Mouse (Mus musculus) frontal cortex, postnatal 10 days (tissue): ENCODE measurements around the gene Gapdhs.
"Not testable (repeated sequence)": the region's sequence is repeated elsewhere in the genome, so short reads cannot be mapped to it uniquely, and the experiment has no call there.

Source experiments
- DNase-seq, 2 experiments: peaks; one replicate each; pipeline ENCODE4 v3.0.0; 2022; ENCODE audit warnings: low spot score in 2 of 2, mixed read lengths in 1 of 2

The Gapdhs gene

DNA sequence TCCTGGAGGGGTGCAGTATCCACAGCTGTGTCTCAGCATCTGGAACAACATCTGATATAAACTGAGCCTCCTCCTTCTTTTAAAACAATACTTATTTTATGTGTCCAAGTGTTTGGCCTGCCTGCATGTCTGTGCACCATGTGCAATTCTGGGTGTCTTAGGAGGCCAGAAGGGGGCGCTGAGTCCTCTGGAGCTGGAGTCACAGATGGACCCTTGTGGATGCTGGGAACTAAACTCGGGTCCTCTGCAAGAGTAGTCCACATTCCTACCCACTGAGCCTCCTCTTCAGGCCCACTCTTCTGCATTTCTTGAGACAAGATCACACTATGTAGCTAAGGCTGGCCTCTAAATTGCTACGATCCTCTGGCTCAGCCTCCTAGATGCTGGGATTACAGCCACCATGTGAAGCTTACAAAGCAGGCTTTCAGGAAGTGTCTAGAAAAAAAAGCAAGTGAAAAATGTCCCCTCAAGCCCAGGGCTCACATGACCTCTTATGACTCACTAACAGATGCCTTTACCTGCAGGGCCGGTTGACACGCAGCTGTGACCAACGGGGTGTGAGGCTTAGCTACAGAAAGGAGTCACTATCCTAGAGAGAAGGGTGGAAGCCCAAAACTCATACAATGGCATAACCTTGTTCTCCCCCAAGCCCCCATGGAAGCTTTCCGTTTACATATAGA lies 4.2 kb upstream of the Gapdhs start:
- DNase-seq: no peak

DNA sequence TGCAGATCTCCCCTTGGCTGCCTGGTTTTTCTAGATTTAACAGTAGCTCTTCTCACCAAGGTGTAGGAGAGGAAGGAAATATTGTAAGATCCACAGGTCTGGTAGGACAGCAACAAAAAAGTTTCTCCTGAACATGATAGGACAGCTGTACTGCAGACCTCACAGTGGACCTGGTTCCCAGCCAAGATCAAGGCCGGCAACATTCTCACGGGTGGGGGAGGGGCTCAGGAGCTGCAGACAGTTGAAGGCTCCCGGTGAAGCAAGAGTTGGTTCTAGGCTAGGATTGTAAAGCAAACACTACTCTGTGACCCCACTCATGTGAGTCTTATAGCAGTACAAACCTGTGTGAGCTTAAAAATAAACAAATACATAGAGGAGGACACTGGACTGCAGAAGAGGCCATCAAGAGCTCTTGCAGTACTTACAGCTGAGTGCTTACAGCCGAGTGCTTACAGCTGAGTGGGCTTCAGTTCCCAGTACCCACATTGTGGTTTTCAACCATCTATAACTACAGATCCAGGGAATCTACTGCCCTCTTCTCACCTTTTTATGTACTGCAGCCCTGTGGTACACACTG lies 629 bp upstream of the Gapdhs start:
- DNase-seq: no peak

DNA sequence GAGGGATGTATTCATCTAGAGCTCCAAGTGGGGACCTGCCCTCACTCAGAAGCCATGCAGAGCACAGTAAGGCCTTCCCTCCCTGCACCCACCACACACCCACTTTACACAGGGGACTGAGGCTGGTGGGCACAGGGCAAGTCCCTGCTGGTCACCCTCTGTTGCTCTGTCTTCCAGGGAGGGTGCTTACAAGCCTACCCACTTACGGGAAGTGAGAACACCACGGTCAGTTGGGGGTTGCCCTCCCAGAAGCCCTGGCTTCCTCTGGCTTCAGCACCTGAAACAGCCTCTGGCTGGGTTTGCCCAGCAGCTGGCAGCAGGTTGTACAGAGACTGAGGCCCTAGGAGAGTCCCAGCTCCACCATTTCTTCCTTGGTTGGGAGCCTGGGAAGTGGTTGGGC lies 911 bp downstream of the Gapdhs start:
- DNase-seq: not testable (repeated sequence)

DNA sequence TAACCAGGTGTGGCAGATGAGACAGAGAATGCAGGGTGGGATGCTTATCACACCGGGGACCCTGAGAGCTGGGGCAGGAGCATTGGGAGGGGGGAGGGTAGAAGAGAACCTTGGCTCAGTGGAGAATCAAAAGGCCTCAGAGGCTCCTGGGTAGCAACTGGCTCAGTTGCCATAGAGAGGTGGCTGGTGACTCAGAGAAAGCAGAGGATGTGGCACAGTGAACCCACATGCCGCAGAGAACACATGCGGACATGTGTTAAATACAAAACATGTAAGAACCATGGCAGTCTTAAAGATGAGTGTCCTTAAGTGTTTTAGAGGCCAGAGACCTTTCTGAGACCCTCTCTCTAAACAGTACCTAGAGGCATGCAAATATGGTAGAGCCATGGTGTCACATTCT lies 7.3 kb downstream of the Gapdhs start:
- no peak for DNase-seq

DNA sequence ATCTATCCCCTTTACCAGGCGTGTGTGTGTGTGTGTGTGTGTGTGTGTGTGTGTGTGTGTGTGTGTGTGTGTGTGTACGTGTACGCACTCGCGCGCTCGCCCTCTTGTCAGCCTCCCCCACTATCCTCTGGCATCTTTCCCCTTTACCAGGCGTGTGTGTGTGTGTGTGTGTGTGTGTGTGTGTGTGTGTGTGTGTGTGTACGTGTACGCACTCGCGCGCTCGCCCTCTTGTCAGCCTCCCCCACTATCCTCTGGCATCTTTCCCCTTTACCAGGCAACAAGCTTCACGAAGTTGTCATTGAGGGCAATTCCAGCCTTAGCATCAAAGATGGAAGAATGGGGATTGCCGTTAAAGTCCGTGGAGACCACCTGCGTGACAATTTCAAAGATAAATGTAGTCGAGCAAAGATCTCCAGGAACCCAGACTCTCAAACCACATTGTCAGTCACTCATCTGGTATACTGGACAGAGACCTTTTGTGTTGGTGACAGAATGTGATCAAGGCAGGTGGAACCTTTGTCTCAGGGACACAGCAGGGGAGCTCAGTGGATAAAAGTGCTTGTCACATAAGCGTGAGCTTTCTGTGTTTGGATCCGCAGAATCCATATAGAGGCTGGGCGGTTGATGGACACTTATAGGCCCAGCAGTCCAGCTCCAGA lies 13.3 kb downstream of the Gapdhs start:
- not testable (repeated sequence) for DNase-seq

DNA sequence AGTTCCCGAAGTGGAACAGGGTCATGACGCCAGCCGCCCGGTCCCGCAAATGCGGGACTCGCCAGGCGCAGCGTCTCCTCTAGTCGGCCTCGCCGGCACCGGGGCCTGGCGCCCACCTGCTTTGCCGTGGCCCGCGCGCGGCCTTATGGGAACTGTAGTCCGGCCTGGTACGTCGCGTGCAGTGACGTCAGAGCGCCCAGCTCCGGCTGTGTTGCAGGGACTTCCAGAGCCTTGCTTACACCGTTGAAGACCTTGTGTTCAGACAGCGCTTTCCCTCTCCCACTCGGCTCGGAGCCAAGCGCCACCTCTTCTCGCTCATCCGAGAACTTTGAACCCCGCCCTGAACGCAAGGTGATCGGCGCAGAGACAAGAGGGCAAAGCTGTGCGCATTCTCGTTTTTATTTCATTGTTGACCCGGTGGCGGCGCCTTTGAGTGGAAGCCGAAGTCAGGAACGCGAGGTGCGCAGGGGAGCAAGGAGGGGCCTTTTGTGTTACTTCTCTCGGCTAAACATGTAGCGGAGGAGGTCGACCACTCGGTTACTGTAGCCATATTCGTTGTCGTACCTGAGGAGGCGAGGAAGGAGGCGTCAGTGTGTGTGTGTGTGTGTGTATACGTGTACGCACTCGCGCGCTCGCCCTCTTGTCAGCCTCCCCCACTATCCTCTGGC lies 14.0 kb downstream of the Gapdhs start, which contains the start of gene Tmem147:
Gene Tmem147 (minus strand): TSS at position 145 of the 668 bp plus-strand sequence.
- DNase-seq: peak; percentile 92 to 95

DNA sequence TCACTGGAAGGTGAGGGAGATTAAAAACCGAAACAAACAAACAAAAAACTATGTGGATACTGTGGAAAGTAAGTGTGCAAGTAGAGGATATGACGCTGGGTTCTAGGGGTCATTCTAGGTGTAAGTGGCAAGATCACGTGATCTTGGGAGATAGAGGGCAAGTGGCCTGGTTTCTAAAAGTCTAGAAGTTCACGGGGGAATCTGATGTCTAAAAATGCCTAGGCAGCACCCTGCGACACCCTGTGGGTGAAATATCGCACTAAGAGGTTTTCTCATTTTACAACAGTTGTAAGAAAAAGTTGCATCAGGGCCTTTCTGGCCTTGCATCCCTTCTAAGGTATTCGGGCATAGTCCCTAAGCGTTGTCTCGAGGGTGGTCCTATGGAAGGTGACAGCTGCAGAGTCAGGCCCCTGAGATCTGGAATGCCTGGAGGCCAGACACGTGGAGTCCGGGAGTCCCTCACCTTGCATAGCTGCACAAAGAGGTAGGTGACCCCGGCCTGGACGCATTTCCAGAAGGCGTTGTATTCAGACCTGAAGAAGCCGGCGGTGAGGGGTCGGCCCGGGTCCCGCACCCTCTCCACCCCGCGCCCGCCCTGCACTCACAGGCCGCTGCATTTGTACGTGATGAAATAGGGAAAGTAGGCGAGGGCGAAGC lies 14.6 kb downstream of the Gapdhs start:
- no peak for DNase-seq

DNA sequence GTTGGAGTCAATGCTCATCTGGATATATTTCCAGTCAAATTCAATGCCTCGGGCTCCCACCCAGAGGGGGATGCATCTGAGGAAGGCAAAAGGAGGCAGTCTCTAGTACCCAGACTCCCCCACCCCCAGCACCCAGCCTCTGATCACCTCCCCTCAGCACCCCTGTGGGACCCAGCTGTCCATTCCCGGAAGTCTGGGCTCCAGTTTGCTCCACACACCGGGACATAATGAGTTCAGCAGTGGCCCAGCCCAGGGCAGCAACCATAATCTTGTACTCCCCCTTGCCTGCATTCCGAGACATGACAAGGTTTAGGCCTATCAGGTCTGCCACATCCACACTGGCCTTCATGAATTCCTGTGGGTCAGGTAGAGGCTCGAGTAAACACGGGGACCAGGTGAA lies 15.3 kb downstream of the Gapdhs start:
- DNase-seq: no peak

DNA sequence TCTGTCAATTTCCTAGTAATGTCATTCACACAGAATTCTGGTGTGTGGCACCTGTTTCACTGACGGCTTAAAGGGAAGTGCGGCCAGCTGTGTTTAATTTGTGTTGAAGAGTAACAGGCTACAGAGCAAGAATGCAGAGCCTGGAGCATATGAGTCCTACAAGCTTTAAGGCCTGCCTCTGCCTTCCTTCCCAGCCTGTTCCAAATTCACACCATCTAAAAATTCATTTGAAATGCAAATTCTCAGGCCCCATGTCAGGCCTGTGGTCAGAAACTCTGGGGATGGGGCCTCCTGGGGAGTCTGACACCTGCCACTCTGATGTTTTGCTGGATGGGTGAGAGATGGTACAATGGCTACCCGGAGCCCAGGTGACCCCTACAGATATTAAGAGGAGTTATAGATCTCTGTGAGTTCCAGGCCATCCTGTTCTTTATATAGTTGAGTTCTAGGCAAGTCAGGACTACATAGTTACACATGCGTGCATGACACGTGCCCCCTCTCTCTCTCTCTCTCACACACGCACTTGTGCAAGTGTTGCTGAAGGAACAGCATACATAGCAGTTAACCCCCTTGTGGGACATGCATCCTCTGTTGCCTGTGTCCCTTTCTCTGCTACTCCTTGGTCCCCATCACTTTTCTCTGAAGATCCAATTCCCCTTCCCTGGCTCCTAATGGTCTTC lies 20.1 kb downstream of the Gapdhs start:
- DNase-seq: no peak

DNA sequence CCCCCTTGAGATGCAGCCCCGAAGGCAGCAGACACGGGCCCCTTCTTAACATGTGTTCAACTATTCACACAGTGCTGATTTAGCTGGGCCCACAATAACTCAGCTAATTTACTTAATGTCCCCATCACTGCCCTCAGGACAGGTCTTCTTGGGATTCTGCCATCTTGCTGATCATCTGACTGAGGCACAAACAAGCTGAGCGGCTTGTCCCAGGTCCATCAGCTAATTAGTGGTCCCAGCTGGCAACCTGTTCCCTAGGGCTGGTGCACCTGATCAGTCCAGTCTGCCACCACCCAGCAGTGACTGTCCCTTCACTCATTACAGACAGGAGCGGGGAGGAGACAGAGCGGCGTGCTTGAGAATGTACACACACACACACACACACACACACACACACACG lies 22.2 kb downstream of the Gapdhs start:
- DNase-seq: no peak

DNA sequence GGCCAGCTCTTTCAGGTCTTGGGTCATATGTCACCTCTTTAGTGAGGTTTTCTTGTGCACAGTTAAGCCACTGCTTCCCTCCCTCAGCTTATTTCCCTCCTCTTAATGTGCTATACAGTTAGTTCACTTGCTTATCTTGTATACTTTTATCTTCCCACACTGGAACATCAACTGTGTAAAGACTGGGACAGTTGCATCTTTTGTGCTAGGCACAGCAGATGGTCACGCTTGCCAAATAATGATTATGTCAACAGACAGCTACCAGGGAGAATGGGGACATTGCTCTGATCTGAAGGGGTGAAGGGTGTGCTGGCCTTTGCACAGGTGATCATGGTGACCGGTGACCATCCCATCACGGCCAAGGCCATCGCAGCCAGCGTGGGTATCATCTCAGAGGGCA lies 23.8 kb downstream of the Gapdhs start:
- DNase-seq: no peak

DNA sequence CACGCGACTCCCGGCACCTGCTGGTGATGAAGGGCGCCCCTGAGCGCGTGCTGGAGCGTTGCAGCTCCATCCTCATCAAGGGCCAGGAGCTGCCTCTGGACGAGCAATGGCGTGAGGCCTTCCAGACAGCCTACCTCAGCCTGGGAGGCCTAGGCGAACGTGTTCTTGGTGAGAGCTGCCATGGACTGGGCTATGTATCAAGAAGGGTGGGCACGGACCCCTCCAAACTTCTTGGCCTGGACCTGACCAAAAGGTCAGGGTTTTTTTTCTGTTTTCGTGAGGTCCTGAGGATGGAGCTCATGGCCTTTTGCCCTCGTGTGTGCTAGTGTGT lies 25.8 kb downstream of the Gapdhs start:
- DNase-seq: no peak

DNA sequence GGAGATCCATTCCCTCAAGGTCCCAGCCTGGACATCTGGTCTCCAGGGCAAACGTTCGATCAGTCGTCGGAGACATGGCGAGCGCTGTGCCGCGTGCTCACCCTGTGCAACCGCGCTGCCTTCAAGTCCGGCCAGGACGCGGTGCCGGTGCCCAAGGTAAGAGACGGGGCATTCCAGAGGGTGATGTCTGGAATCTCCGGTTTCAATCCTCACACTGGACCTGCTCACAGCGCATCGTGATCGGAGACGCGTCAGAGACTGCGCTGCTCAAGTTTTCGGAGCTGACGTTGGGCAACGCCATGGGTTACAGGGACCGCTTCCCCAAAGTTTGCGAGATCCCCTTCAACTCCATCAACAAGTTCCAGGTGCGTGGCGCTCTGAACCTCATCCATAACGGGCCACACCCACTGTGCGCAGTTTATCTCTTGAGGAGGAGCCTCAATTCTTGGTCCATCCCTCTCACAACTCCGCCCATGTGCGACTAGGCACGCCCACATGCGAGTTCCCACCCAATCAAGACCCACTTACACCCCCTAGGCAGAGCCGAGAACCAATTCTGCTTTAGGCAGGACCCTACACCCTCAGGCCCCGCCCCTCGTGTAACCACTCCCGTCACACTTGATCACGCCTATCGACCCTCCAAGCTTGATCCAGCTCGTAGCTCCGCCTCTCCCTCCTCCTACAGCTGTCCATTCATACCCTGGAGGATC lies 26.3 kb downstream of the Gapdhs start:
- peak; percentile 67 to 68 for DNase-seq

DNA sequence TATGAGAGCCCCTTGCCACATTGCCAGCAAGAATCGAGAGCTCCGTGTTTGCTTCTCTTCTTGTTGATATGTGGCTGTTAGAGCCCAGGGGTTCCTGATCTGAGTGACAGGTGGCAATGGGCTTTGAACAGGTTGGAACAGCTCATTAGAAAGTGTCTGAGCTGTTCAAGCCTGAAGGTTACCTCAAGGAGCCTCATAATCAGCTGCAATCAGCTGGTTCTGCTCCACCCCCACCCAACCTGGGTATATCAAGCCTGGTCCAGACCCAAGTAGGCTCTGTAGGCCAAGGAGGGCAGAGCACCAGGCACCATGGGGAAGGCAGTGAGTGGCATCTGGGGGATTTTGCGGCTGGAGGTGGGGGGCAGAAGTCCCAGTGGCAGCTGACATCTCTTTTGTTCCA lies 31.5 kb downstream of the Gapdhs start, which contains the start of gene Atp4a:
Gene Atp4a (plus strand): TSS at position 268 of the 400 bp plus-strand sequence.
- no peak for DNase-seq

DNA sequence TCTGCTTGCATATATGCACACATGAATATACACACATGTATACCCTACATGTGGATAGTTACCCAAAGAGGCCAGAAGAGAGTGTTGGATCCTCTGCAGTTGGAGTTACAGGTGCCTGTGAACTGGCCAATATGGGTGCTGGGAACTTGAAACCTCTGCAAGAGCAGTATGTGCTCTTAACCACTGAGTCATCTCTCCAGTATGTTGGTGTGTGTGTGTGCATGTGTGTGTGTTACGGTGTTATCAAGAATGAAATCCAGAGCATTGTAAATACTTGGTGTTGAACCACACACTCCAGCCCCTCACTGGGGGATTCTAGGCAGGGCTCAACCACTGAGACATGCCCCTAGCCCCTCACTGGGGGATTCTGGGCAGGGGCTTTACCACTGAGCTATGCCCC lies 36.0 kb downstream of the Gapdhs start:
- no peak for DNase-seq

DNA sequence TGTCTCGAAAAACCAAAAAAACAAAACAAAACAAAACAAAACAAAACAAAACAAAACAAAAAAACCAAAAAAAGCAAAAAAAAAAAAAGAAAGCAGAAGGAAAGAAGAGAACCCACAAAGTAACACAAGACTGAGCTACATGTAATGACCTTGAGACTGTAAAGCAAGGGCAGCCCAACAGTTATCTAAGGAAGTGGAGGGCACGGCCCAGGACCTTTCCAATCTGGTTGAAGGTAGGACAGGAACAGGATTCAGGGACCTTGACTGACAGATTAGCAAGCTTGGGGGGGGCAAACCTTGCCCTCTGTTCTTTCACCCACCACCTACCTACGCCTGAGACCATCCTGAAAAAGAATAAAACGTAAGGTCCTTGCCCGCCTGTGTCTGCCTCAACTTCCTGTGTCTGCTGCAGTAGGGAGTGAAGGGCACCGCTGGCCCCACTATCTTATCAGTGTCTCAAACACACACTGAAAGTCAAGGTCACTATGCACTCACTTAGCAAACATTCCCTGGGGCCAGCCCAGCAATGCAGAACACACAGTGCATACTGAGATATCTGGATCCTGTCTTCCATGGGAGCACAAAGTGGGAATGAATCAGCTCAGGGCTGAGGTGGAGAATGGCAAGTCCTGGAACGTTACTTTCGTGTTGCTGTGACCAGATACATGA lies 37.1 kb downstream of the Gapdhs start:
- DNase-seq: no peak

DNA sequence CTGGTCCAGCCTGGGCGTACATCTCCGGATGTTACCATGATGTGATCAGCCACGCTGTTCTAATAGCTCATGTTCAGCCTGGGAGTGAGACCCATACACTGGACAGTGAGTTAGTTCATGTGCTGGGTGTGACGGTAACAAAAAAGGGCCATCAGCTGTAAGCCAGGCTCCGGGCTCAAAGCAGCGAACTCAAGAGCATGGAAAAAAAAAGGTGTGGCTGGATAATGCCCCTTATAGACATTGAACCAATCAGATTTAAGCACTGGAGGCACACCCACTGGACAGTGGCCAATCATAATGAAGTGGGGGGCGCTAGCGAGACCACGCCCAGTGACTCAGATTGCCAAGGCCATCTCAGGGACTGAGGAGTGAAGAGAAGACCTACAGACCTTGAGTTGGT lies 44.9 kb downstream of the Gapdhs start, which contains the start of gene 2200002J24Rik:
Gene 2200002J24Rik (plus strand): TSS at position 338 of the 400 bp plus-strand sequence.
- no peak for DNase-seq

DNA sequence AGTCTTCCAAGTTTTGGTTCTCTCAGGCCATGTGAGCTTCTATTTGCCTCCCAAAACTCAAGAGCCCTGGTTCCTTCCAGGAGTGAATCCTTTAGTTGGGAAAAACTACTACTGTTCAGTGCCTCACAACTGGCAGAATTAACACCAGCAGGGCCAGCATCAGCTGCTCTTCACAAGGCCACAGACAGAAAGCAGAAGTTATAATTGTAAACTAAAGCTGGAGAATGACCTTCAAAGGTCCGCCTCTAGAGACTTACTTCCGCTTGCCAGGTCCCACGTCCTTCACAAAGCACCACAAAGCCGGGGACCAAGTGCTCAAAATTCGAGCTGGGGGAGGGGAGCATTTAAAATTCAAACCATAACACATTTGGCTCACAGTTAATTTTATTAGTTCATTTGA lies 45.4 kb downstream of the Gapdhs start:
- DNase-seq: no peak

DNA sequence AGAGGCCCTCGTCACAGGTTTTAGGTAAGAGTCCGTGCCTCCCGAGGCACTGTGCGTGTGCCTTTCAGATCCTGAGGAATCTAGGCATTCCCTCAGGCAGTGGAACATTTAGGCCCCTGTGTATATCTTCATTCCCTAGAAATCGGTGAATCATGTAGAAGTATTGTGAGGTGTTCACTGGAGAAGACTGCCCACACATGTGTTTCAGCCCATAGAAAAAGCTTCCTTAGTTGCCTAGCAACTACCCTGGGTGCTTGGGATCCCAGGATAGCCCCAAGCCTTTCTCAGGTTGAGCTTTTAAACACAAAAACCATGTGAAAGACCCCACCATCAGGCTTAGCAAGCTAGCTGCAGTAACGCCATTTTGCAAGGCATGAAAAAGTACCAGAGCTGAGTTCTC lies 55.2 kb downstream of the Gapdhs start:
- no peak for DNase-seq

DNA sequence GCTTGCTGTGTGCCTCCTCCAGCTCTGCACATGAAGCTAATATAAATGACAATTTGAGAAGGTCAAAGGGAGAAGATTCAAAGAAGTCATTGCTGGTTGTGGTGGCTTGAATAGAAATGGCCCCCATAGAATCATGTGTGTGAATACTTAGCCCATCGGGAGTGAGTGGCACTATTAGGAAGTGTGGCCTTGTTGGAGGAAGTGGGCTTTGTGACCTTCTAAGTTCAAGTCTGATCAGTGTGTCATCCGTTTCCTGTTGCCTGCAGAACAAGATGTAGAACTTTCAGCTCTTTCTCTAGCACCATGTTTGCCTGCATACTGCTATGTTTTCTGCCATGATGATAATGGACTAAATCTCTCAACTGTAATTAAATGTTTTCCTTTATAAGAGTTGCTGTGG lies 60.1 kb downstream of the Gapdhs start:
- no peak for DNase-seq
